Mouse (Mus musculus) neural tube, postnatal 0 days (tissue): ENCODE measurements around the gene Gmds. TPM values are rescaled to one million over a fixed set of nuclear protein-coding genes. Genes with fewer than 3 reads are reported as not detected.

Source experiments
- polyA plus RNA-seq: library from polyadenylated mRNA; unstranded; fragments of >200 nt; fragmentation: Nextera tagmentation; extraction: Ambion mirVana; gene quantifications from 2 replicates; pipeline ENCODE4 v1.2.1, GENCODE M21; 2015

Gmds gene
- polyA plus RNA-seq: 33.7 and 35.6 TPM in 2 replicates

GRCm38 (mm10) chr13:32338513-32339365, at the start of gene Gmds:
TSS of gene Gmds (minus strand) at chr13:32338740.

GRCm38 (mm10) chr13:31806428-31806832, 532.1 kb downstream of the Gmds start, which contains the start of gene Foxc1:
TSS of gene Foxc1 (plus strand) at chr13:31806633.

